Mouse (Mus musculus) spleen, adult 2 months (tissue): Measurements from ENCODE around the gene Rala. TPM values are rescaled to one million over a fixed set of nuclear protein-coding genes. Genes with fewer than 3 reads are reported as not detected.

ENCODE experiments used
- DNase-seq, 2 experiments: peaks; one replicate each; pipeline versions ENCODE4 v3.0.0 to v3.0.0-alpha.2; 2012 to 2021; ENCODE audit warnings: low spot score in 2 of 2, low read depth in 1 of 2
- H3K27ac ChIP-seq: fragments of 200-500 bp; 2 replicates; pipeline ENCODE4 v1.5.1; 2012; ENCODE audit warnings: low read length, inconsistent platforms; ENCODE audit not compliant: insufficient read depth
- H3K27me3 ChIP-seq: fragments of 200-500 bp; 2 replicates; pipeline ENCODE4 v1.6.1; 2012; ENCODE audit warnings: mild to moderate bottlenecking, moderate library complexity, low read length, inconsistent platforms; ENCODE audit not compliant: control insufficient read depth, insufficient read depth
- H3K36me3 ChIP-seq: fragments of 200-500 bp; 2 replicates; pipeline ENCODE4 v1.6.1; 2012; ENCODE audit warnings: mild to moderate bottlenecking, low read length, inconsistent platforms; ENCODE audit not compliant: control insufficient read depth, insufficient read depth
- H3K4me1 ChIP-seq: fragments of 200-500 bp; 2 replicates; pipeline ENCODE4 v1.6.1; 2011; ENCODE audit warnings: inconsistent platforms; ENCODE audit not compliant: control insufficient read depth, insufficient read depth, insufficient read length
- H3K4me3 ChIP-seq: fragments of 200-500 bp; 2 replicates; pipeline ENCODE4 v1.5.1; 2011; ENCODE audit warnings: mild to moderate bottlenecking, inconsistent platforms; ENCODE audit not compliant: insufficient read depth, insufficient read length; ENCODE audit errors: extremely low read depth
- CTCF ChIP-seq: fragments of 200-500 bp; IDR thresholded peaks from 2 replicates; pipeline ENCODE4 v1.5.1; 2011; ENCODE audit warnings: mild to moderate bottlenecking, inconsistent platforms; ENCODE audit not compliant: insufficient read depth, insufficient read length, insufficient replicate concordance; ENCODE audit errors: extremely low read depth
- POLR2A ChIP-seq: fragments of 200-500 bp; IDR thresholded peaks from 2 replicates; pipeline ENCODE4 v1.6.1; 2011; ENCODE audit warnings: low read depth, low read length, inconsistent platforms
- WGBS: fragments of 180-500 bp; shearing (Covaris S2); methylation state at CpG from one replicate; pipeline ENCODE4 v1.1.7; 2018; 5-methylcytosine and 5-hydroxymethylcytosine counted together
- polyA plus RNA-seq: library from polyadenylated mRNA; depleted of rRNA; stranded (reverse); fragments of >200 nt; gene quantifications from 2 replicates; pipeline ENCODE4 v1.2.3, GENCODE M21; 2012

Gene Rala
- polyA plus RNA-seq, 1 experiment, result 7.0 TPM

- DNase-seq, result no peak
- Histone ChIP-seq H3K36me3 (peaks cover 15% of the 10 kb centered on the region), H3K27ac (no peak overlapping the region), H3K4me1 (no peaks in the 10 kb centered on the region), H3K4me3 (no peak overlapping the region), H3K27me3 (no peaks in the 10 kb centered on the region)
- TF ChIP-seq CTCF (no peak), POLR2A (no peak)
- WGBS, result 89% methylated on average over 6 of the region's 6 CpGs
Measured at GRCm38 (mm10) chr13:17891545-17891944, 52.5 kb downstream of the Rala start.

GRCm38 (mm10) chr13:17884211-17884610 is 59.8 kb downstream of the Rala start:
- WGBS, result 82% methylated on average over 8 of the region's 8 CpGs
- TF ChIP-seq CTCF (no peak), POLR2A (no peak)
- peaks cover 9% of the 10 kb centered on the region for H3K36me3 ChIP-seq
- no peak for DNase-seq
- no peak overlapping the region for H3K4me3 ChIP-seq
- H3K27ac ChIP-seq, result no peak overlapping the region
- H3K4me1 ChIP-seq, result no peaks in the 10 kb centered on the region
- H3K27me3 ChIP-seq, result no peaks in the 10 kb centered on the region

GRCm38 (mm10) chr13:17879061-17879460 is 65.0 kb downstream of the Rala start:
- Histone ChIP-seq H3K27me3 (no peaks in the 10 kb centered on the region), H3K4me3 (no peak overlapping the region), H3K27ac (no peak overlapping the region), H3K4me1 (no peaks in the 10 kb centered on the region), H3K36me3 (peaks cover 4% of the 10 kb centered on the region)
- TF ChIP-seq POLR2A (no peak), CTCF (no peak)
- no peak for DNase-seq

GRCm38 (mm10) chr13:17866741-17867140 is 77.3 kb downstream of the Rala start:
- TF ChIP-seq CTCF, result no peak
- no peak for TF ChIP-seq POLR2A
- H3K4me1 ChIP-seq, result no peaks in the 10 kb centered on the region
- no peak overlapping the region for H3K4me3 ChIP-seq
- 94% methylated on average over 2 of the region's 2 CpGs for WGBS
- H3K27ac ChIP-seq, result no peak overlapping the region
- DNase-seq, result no peak
- no peaks in the 10 kb centered on the region; the same call in 1 of the 2 replicates for H3K27me3 ChIP-seq
- no peaks in the 10 kb centered on the region for H3K36me3 ChIP-seq

GRCm38 (mm10) chr13:17860536-17860935 is 83.5 kb downstream of the Rala start:
- Histone ChIP-seq H3K27me3 (no peaks in the 10 kb centered on the region), H3K27ac (no peak overlapping the region), H3K36me3 (no peaks in the 10 kb centered on the region), H3K4me1 (no peaks in the 10 kb centered on the region), H3K4me3 (no peak overlapping the region)
- no peak for DNase-seq
- 85% methylated on average over 6 of the region's 6 CpGs for WGBS
- TF ChIP-seq POLR2A, result no peak
- no peak for TF ChIP-seq CTCF

- no peaks in the 10 kb centered on the region for H3K4me1 ChIP-seq
- H3K4me3 ChIP-seq, result no peak overlapping the region
- H3K27me3 ChIP-seq, result no peaks in the 10 kb centered on the region
- no peak overlapping the region for H3K27ac ChIP-seq
- no peak for TF ChIP-seq POLR2A
- H3K36me3 ChIP-seq, result no peaks in the 10 kb centered on the region
- 90% methylated on average over 13 of the region's 13 CpGs for WGBS
- no peak for DNase-seq
Measured at GRCm38 (mm10) chr13:17859365-17860033, 84.5 kb downstream of the Rala start.

- no peak overlapping the region for H3K27ac ChIP-seq
- 82% methylated on average over 9 of the region's 9 CpGs for WGBS
Measured at GRCm38 (mm10) chr13:17857046-17857445, 87.0 kb downstream of the Rala start.

More at GRCm38 (mm10) chr13:17857046-17857445, 87.0 kb downstream of the Rala start:
- Histone ChIP-seq H3K4me1 (no peaks in the 10 kb centered on the region), H3K36me3 (no peaks in the 10 kb centered on the region), H3K4me3 (no peak overlapping the region), H3K27me3 (no peaks in the 10 kb centered on the region)
- TF ChIP-seq POLR2A, result no peak
- no peak for TF ChIP-seq CTCF
- no peak for DNase-seq
